Mouse (Mus musculus) heart, postnatal 4 days (tissue): Measurements from ENCODE around the gene Cep135. TPM values are rescaled to one million over a fixed set of nuclear protein-coding genes. Genes with fewer than 3 reads are reported as not detected.

Experiments
- DNase-seq: peaks from one replicate; pipeline ENCODE4 v3.0.0; 2021
- total RNA-seq, 2 experiments: library from RNA; stranded (reverse); gene quantifications; 2 replicates each; pipeline ENCODE4 v1.2.3; 2021

The Cep135 gene
- total RNA-seq, 2 experiments from 2014 or later, result 7.4 to 7.6 TPM

DNA sequence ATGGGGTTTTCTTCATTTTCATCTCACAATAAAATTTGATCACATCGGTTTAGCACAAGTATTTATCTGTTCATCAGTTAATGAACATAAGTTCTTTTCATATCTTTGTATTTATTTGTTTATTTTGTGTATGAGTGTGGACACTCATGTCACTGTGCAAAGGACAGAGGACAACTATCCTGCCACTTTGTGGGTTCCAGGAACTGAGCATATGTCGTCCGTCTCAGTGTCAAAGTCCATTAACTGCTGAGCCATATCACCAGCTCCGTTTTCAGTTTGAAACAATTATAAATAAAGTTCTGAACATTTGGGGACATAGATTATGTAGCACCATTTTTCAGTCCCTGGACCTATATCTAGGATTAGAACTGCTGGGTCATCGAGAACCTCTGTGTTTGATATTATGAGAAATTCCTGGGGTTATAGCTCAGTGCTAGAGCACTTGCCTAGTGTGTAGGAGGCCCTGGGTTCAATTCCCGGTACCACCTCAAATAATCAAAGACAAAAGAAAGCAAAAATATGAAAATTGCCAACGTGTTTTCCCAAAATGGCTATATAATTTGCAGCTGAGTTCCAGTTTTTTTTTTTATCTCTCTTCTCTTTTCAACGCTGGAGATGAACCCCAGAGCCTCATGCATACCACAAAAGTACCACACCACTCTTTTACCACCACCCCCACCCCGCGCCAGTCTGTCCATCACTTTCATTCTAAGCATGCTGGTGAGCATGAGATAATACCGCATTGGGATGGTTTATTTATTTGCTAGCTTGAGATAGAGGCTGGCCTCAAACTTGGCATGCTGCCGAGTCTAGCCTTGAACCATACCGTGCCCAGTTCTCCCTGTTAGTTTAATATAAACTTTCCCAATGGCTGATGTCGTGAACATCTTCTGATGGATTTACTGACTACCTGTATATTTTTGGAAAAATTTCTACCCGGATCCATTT lies 96.4 kb downstream of the Cep135 start:
- DNase-seq, result no peak

- DNase-seq, result no peak
These were observed 99.6 kb downstream of the Cep135 start for GRCm38 (mm10) chr5:76687961-76688600.

GRCm38 (mm10) chr5:76688643-76689042 lies 100.1 kb downstream of the Cep135 start:
- no peak for DNase-seq

DNA sequence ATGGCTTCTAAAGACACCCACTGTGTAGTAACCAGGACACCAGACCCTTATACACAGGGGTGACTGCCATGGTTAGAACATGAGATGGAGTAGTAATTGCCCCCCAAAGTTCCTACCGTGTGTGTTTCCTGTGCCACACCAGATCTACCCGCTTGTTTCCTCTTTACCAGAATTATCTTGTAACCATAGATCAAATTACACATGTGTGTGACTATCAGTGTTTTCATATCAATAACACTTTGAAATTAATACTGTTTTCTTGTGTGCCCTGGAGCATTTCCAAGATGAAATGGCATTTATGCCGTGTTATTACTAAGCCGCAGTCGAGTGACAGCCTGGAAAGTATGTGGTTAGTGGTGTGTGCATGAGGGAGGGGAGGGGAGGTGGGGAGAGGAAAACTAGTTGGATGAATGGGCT lies 101.7 kb downstream of the Cep135 start:
- DNase-seq, result no peak

- no peak for DNase-seq
These were observed 102.8 kb downstream of the Cep135 start for GRCm38 (mm10) chr5:76691251-76691650.

DNA sequence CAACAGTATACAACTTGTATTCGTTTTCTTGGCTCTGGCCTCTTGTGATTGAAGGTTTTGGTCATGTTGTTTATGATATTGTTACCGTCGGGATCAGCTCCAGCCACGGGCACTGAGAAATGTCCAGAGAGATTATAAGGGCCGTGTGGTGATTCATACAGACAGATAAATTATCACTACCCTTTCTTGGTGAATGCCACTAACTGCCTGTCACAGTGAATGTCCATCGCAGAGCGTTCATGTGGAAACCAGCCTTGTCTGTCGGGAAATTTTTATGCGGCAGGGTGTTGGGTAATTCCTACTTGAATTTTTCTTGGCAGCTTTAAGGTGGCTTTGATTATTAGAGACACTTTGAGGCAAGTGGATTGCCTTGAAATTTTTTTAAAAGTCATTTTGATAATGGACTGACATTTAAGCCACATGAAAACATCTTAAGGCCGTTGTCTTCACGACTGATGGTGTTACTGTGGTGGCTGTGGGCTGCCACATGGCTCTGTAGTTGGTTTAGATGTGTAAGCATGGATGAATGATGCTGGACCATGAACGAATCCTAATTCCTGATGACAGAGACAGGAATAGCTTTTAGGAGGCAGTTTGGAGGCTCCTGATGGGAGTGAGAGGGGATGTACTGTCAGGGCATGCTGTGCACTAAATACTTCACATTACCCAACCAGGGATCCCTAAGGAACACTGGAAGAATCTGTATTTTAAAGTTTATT lies 103.4 kb downstream of the Cep135 start:
- DNase-seq, result no peak

Other genes with a start within 250 kb of the Cep135 start
- gene Nmu, start 224.9 kb upstream of the Cep135 start, total RNA-seq, result not detected
- not detected for gene Gm7271, start 104.7 kb upstream of the Cep135 start, total RNA-seq
- gene Exoc1, start 59.4 kb upstream of the Cep135 start, total RNA-seq, result 10 to 100 TPM; 28.7 to 29.8 TPM
- gene C530008M17Rik, start 67.8 kb downstream of the Cep135 start, total RNA-seq, result 1 to 10 TPM; 7.6 to 9.5 TPM